Mouse (Mus musculus) embryo, embryonic 11 days (tissue): Measurements from ENCODE around the gene Galnt10.
"Not testable (repeated sequence)": the region's sequence is repeated elsewhere in the genome, so short reads cannot be mapped to it uniquely, and the experiment has no call there.

Experiments used
- DNase-seq: peaks from one replicate; pipeline ENCODE4 v3.0.0-alpha.2; 2015

Gene Galnt10

DNA sequence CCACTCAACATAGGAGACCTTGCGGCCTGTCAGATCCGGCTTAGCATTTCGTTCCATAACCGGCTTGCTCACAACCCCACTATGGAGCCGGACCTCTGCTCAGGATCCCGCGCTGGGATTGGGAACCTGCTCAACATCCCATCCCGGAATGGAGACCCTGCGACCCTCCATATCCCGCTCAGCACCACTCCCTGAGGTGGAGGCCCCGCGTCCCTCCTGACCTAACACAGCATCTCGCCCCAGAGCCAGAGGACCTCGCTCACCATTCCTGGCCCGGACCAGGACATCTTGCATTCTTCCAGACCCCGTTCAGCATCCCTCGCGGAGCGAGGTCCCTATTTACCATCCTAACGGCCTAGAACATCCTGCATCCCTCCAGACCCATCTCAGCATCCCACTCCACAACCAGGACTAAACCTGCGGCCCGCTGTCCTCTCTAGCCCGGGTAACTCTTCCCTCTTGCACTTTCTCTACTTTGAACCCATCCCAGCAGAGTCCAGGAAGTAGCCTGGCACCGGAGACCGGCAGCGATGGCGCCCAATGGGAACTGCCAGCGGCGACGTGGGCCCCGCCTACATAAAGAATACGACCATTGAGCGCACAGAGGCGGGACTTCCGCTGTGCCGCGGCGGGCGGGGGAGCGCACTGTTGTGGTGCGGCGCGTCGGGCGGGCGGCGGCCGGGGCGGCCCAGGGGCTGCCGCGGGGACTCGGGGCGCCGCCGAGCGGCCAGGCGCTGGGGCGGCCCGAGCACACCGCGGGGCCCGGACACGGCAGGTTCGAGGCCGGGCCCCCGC lies 155.9 kb downstream of the Galnt10 start, which contains the start of gene Sap30l:
Sap30l (plus strand) TSS at position 667 of the 795 bp plus-strand sequence.
- peak; percentile 99 for DNase-seq

DNA sequence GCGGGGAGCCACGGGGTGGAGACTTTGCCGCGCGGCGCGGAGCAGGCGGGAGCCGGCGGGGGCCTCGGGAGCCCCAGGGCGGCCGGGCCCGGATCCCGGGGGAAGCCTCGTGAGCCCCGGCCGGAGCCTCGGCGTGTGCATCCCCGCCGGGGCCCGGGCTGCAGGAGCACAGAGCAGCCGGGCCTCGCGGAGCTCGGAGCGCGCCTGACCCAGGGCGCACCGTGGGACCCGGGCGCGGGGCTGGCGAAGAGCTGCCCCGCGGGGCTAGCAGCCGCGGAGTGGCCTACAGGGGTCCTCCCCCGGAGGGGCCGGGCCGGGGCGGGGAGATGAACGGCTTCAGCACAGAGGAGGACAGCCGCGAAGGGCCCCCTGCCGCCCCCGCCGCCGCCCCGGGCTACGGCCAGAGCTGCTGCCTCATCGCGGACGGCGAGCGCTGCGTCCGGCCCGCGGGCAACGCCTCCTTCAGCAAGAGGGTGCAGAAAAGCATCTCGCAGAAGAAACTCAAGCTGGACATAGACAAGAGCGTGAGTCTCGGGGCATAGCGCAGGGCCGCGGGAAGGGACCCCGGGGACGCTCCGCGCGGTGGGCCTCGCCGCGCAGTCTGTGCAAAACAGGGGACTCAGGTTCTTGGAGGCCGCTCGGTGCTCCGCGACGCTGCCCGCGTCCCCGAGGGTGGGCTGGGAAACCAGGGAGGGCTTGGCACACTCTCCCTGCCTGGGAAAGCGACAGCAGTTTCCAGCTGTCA lies 156.7 kb downstream of the Galnt10 start:
- peak; percentile 58 for DNase-seq

DNA sequence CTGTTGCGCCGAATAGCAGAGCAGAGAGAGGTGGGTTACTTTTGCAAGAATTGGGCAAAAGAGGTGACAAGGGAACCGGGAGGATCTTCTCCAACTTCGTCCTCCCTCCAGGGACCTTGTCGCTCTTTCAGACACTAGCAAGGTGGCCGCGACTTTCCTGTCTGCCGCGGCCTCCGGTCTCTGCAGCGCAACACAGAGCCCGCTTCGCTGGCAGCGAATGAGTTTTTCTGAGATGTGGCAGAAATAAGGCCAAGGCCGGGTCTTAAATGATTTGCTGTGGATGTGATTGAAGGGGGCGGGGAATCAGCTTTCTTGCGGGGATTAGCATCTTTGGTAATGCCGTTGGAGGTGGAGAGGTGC lies 157.2 kb downstream of the Galnt10 start:
- DNase-seq, result peak; percentile 47

DNA sequence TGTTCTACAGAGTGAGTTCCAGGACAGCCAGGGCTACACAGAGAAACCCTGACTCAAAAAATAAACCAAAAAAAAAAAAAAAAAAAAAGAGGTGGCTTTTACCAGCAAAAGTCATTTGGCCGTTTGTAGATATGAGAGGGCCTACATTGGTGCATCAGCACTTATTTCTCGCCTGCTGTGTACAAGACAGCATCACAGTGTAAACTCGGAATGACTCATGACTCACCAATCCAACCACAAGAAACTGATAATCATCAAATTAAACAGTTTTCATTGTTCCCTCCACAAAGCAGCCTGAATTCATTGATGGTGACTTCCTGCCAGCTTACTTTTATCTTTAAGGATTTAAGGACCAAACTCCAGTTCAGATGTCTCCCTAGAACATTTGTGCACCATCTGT lies 159.8 kb downstream of the Galnt10 start:
- DNase-seq, result no peak

DNA sequence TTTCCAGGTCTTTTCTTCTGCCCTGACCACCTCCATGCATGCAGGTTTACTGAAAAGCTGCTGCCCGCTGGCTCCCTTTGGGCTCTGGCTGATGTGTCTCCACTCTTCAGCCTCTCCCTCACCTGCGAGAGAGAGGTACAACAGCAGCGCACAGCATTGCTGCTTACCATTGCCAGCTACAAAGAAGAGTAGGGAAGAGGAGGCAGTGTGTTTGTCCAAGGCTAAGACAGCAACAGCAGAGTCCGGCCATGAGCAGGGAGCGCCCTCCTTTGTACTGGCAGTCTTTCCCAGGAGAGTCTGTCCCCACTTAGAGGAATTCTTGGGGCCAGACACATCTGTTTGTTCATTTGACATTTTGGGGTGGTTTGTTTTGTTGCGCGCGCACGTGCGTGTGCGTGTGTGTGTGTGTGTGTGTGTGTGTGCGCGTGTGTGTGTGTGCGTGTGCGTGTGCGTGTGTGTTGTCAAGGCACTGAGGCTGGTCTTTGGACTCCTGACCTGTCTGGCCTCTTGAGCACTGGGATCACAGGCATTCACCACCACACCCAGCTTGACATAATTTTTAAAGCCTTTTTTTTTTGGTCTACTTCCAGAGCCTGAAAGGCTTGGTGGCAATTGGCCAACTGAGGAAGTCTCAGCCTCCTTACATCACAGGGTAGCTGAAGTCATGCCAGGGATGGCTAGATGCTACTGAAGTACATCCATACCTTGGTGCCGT lies 163.9 kb downstream of the Galnt10 start:
- DNase-seq, result no peak

DNA sequence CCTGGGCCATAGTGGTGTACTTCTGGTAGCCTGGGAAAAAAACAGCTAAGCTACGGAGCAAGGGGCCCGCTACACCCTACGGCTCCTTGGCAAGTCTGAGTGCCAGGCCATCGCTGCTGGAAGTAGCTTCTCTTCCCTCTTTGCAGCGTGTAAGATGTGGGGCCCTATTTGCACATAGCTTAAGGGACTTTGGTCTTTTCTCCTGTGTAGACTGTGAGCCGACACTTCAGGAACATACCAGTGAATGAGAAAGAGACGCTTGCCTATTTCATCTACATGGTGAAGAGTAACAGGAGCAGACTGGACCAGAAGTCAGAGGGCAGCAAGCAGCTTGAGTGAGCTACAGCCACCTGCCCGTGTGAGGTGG lies 164.5 kb downstream of the Galnt10 start:
- no peak for DNase-seq

DNA sequence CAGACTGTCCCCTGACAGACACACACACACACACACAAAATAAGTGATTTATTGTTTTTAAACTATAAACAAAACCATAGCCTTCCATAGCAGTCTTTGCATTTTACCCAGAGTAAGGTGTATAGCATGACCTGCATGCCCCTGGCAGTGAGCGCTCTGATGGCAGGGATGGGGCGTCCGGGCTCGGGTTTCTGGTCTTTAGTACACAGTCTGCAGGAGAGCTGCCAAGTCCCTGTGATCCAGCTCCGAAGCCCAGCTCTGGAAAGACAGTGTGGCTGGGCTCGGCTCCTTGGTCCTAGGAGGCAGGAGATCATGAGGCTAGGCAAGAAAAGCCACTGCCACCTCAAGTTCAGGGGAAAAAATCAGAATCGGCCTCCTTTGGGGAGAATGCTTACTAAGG lies 165.8 kb downstream of the Galnt10 start:
- no peak for DNase-seq

DNA sequence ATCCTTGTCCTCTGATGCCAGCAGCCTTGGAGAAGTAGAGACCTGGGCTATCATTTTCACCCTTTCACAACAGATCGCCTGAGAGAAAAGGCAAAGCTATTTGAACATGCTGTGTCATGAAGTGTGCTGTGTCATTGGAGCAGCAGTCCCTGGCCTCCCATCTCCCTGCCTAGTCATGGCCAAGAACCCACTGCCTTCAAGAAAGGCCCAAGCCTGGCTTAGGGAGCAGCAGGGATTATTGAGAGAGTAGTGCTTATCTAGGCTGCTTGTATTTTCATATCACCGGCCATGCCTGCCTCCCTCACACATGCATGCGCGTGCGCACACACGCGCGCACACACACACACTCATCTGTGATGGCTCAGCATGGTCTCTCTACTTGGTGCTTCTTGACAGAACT lies 167.0 kb downstream of the Galnt10 start:
- DNase-seq, result no peak

DNA sequence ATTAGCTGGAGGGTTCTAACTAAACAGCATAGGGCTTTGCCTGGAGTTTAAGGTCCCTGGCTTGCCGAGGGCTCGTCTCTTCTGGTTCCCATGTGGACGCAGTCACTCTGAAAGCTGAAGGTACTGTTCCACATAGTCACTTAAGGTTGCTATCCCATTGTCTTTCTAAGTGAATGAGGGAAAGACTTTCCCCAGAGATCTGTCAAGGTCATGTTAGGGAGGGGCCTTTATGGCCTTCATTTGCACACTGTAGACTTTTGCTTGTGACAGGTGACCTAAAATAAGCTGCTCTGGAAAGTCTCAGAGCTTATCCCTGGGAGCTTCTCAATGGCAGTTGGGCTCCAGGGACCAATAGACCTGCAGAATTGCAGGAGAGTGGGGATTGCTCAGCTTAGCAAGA lies 168.4 kb downstream of the Galnt10 start:
- no peak for DNase-seq

DNA sequence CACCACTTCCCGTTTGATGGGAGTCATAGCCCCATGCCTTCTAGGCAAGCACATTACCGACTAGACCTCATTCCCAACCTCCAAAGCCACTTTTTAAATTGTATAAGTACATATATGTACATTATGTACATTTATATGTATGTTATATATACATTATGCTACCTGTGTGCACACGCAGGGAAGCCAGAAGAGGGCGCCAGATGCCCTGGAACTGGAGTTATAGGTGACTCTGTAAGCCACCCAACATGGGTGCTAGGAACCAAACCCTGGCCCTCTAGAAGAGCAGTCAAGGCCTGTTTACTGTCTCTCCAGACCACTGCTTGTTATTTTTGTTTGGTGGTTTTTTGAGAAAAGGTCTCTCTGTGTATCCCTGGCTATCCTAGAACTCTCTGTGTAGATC lies 172.9 kb downstream of the Galnt10 start:
- no peak for DNase-seq

DNA sequence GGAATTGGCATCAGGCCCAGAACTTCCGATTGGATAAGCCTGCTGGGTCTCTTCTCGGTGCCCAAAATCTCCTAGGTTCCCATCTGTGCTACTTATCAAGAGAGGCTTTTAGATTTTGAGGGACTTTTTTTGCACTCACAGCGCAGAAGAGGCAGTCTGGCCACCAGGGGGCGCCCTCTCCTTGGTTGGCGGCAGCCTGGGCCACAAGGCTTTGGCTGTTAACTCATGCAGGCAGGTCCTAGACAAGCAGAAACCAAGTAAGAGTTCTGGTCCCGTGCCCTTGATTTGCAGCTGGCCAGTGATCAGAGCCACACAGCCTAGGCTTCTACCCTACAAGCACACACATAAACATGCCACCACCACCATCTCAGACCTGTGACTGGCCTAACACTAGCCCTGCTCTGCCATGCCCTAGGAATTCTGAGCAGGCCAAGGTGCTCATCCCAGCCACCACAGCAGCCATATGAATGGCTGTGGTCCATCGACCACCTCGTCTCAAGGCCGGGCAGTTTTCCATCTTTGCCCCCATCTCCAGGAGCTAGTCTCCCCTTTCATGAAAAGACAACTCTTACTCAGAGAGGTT lies 174.8 kb downstream of the Galnt10 start:
- DNase-seq, result peak; percentile 86

DNA sequence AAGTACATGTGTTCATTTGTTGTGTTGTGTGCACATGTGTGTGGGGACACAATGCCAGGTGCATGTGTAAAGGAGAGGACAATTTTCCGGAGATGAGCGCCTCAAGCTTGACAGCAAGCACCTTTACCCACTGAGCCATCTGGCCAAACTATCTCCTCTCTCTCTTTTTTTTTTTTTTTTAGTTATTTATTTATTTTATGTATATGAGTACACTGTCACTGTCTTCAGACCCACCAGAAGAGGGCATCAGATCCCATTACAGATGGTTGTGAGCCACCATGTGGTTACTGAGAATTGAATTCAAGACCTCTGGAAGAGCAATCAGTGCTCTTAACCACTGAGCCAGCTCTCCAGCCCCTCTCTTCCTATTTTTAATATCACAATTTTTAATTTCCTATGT lies 177.9 kb downstream of the Galnt10 start:
- DNase-seq, result not testable (repeated sequence)

DNA sequence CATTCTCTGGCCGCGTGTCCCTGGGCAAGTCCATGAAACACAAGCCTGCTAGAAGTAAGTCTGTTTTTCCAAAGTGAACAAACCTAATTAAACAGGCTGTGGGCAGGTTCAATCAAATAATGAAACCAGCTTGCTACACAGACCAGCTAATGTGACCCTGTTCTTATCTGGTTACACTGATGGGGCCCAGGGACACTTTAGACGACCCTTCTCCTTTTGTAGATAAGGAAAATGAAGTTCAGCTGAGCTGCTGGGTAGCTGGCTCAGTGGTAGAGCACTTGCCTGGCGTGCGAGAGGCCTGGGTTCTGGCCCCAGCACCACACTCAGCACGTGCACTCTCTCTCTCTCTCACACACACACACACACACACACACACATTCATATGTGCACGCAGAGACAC lies 178.5 kb downstream of the Galnt10 start:
- DNase-seq, result no peak

DNA sequence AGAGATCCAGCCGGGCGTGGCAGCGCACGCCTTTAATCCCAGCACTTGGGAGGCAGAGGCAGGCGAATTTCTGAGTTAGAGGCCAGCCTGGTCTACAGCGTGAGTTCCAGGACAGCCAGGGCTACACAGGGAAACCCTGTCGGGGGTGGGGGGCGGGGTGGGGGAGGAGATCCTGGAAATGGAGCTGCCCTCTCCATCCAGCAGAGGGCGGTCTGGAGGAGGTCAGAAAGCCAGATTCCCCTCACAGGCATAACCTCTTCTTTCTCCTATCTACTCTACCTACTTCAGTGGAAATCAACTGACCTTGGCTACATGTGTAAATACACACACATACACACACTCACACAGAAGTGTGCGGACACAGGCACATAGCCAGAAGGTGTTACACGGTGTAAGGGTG lies 180.0 kb downstream of the Galnt10 start:
- not testable (repeated sequence) for DNase-seq

DNA sequence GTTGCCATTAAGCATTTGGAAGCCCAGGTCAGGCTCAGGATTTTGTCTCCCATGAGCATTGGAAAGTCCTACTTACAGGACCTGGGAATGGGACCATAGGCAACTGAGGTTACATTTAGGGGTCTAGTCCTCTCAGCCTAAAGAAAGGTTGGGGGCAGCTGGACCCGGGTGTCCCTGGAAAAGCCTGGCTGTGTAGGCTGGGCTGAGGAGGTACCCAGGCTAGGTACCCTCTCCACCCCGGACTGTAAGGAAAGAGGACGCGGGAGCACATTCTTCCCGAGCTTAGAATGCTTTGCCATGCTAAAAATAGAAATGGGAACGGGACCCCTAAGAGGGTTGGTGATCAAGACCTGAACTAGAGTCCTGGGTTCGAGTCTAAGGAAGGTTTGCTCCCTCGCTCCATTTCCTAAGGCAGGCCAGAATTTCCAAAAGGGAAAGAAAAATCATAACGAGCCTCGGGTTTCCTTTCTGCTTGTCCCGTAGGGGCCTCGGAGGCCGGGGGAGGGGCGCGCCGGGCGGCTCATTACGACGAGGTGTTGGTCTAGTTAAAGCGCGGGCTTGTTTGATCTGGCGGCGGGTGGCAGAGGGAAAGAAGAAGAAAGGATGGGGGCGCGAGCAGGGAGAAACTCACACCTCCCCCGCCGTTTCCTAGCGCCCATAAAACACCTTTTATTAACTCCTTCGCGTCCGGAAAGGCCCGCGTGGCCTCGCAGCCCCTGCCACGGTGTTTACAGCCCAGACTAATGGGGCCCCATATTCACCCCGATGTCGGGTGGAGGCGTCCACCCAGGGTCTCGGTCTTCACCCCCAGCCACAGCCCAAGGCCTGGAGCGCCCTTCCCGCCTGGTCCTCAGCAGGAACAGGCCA lies 182.0 kb downstream of the Galnt10 start:
- DNase-seq, result peak; percentile 62

DNA sequence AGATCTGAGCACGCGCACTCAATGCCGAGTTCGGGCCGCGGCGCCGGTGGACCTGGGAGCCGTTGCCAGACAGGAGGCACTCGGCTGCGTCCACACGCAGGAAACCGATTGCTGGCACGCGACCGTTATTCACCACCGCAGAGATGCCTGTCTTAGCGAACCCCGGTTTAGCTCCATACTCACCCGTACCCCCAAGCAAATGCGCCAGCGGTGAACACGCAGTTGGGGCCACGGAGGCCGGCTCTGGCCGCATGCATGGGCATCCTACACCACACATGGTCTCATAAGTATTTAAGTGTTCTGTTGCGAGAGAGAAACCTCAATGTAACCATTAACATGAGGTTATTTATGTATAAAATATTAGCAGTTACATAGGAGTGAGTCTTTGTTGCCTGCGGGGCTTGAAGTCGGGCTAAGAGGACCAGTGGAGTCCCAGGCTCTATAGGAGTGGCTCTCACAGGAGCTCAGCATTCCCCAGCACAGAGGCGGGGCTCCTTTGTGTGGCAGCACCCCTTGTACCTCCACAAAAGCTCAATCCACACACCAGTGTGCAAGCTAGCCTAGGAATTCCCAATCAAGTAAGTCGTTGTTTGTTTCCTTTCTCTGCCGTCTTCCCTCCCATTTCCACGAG lies 182.8 kb downstream of the Galnt10 start:
- peak; percentile 47 for DNase-seq

DNA sequence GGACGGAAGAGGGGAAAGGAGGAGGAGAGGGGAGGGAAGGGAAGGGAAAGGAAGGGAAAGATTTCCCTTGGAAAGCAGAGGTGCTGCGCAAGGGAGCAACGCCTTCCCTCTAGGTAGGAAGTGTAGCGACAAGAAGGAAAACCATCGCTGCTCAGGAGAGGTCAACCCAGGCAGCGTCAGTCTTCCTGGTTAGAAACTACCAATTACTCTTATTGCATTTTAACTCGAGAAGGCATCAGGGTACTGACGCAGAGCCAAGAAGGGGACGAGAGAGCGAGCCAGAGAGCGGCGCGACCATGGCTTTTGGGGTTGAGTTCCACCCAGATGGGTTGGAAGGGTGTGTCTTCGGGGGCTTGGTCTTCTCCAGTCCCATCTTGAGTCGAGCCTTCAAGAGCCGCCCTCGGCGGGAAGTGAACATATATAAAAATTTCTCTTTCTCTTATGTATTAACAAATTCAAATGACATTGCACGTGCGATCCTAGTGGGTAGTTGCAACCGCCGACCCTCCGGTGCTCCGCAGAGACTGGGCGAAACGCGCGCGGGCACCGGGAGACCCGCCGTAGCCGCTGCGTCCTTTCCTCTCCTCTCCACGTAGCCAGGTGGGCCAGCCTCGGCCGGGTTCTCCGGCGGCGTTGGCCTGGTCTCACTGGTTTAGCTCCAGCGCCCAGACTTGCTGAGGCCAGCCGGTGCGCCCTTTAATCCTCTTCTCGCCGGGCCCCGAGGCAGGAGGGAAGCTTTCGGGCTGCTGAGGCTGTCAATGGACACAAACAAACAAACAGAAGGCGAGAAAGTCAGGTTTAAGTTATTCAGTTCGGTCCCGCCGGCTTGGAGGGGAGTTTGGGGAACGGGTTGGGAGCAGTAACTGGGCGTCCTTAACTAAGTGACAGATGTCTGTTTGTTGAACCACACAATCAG lies 184.0 kb downstream of the Galnt10 start:
- DNase-seq, result peak; percentile 56

DNA sequence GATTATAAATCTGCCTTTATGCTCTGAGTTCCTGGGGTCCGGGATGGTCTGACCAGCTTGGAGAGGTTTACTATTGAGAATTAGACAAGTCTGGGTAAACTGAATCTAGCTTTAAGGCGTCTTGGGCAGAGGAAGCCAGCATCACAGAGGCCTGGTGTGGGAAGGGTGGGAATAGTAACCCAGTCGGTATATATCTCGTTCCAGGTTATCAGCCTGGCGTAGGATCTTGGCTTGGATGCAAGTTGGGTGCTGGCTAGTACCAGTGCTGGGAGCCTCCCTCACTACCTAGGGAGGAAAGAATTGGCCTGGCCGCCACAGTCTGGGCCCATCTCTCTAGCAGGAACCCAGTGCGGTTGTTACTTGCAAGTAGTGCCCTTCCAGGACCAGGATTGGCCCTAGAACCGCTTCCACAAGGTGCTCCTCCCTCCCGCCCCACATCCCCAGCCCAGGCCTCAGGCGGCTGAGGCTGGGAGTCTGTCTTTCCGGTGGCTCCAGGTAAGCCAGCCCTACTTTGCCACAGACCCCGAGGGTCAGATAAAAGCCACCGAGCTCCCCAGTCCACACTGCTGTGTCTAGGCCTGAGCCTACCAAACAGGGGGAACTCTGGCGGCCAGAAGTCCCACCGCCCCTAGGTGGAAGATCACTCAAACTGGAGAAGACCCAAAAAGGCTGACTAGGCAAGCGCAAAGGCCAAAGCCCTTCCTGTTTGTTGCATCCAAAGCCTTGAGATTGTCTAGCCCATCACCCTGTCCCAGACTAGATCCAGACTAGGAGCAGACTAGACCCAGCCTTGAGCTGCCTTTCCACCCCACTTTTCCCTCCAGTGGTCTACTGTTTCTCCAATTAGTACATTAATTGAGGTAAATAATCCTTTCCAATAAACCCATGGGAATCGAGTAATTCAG lies 184.9 kb downstream of the Galnt10 start:
- peak; percentile 35 for DNase-seq

DNA sequence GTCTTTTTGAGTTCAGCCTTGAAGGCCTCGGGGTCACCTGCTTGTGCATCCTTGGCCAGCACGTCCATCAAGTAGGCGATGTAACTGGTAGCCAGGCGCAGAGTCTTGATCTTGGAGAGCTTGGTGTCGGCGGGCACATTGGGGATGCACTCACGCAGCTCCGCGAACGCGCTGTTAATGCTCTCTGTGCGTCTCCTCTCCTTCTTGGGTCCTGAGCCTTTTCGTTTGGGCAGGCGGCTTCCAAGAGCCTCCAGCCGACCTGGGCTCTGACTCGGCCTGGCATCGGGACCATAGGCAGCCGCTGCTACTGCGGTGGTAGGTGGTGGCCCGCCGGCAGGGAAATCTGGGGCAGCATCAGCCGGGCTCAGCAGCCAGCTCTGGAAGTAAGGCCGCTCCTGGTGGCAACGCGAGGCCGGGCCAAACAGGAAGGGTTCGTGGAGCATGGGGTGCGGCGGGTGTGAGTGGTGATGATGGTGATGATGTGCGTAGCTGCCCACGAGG lies 186.1 kb downstream of the Galnt10 start:
- peak; percentile 39 for DNase-seq
